Mouse (Mus musculus) MEL (cell line): ENCODE measurements around the gene Cdc42. TPM values are rescaled to one million over a fixed set of nuclear protein-coding genes. Genes with fewer than 3 reads are reported as not detected.

Experiments used
- DNase-seq: peaks from one replicate; pipeline ENCODE4 v3.0.0; 2011; ENCODE audit warnings: low read depth, low spot score
- H3K27ac ChIP-seq: 2 replicates; pipeline ENCODE4 v1.5.1; 2012; ENCODE audit warnings: low read depth, mild to moderate bottlenecking, control low read depth, low read length, moderate library complexity; ENCODE audit not compliant: control insufficient read depth
- H3K27me3 ChIP-seq, 2 experiments: fragments of 150-350 bp in 1 of 2; sonication (generic) in 1 of 2; 2 replicates each; pipeline ENCODE4 v1.6.1; 2012; ENCODE audit warnings: low read length in 2 of 2, mild to moderate bottlenecking in 2 of 2, improper control_type of control experiment in 1 of 2, moderate library complexity in 1 of 2; ENCODE audit not compliant: insufficient read depth in 2 of 2, control insufficient read depth in 1 of 2
- H3K36me3 ChIP-seq, 2 experiments: 2 replicates each; pipeline ENCODE4 v1.6.1; 2012 to 2014; ENCODE audit warnings: low read length in 2 of 2, improper control_type of control experiment in 1 of 2, inconsistent platforms in 1 of 2, mild to moderate bottlenecking in 1 of 2; ENCODE audit not compliant: insufficient read depth in 2 of 2, control insufficient read depth in 1 of 2
- H3K4me1 ChIP-seq, 2 experiments: fragments of 150-350 bp in 1 of 2; sonication (generic) in 1 of 2; 2 replicates each; pipeline ENCODE4 v1.6.1; 2012; ENCODE audit warnings: low read length in 2 of 2, improper control_type of control experiment in 1 of 2, mild to moderate bottlenecking in 1 of 2; ENCODE audit not compliant: insufficient read depth in 2 of 2, control insufficient read depth in 1 of 2
- H3K4me3 ChIP-seq, 2 experiments: fragments of 150-350 bp in 1 of 2; sonication (generic) in 1 of 2; 2 replicates each; pipeline ENCODE4 v1.5.1; 2012; ENCODE audit warnings: low read depth in 2 of 2, low read length in 2 of 2, mild to moderate bottlenecking in 2 of 2, moderate library complexity in 2 of 2, control low read depth in 1 of 2, improper control_type of control experiment in 1 of 2; ENCODE audit not compliant: control insufficient read depth in 1 of 2, insufficient read depth in 1 of 2
- H3K79me2 ChIP-seq: 2 replicates; pipeline ENCODE4 v1.6.1; 2012; ENCODE audit warnings: mild to moderate bottlenecking, low read length, moderate library complexity; ENCODE audit not compliant: control insufficient read depth, poor library complexity, insufficient read depth
- H3K9ac ChIP-seq: 2 replicates; pipeline ENCODE4 v1.6.1; 2012; ENCODE audit warnings: low read depth, mild to moderate bottlenecking, control low read depth, low read length, moderate library complexity; ENCODE audit not compliant: control insufficient read depth, poor library complexity, severe bottlenecking
- H3K9me3 ChIP-seq: fragments of 150-350 bp; sonication (generic); replicated peaks from 2 replicates; pipeline ENCODE4 v1.6.1; 2012; ENCODE audit warnings: mild to moderate bottlenecking, low read length, improper control_type of control experiment, moderate library complexity; ENCODE audit not compliant: insufficient read depth
- BHLHE40 ChIP-seq: IDR thresholded peaks from 2 replicates; pipeline ENCODE4 v1.6.1; 2012; ENCODE audit warnings: low read depth, mild to moderate bottlenecking, inconsistent platforms, low read length, improper control_type of control experiment, borderline replicate concordance
- CHD1 ChIP-seq: IDR thresholded peaks from 2 replicates; pipeline ENCODE4 v1.6.1; 2012; ENCODE audit warnings: low read depth, mild to moderate bottlenecking, inconsistent platforms, low read length, improper control_type of control experiment
- CHD2 ChIP-seq: IDR thresholded peaks from 2 replicates; pipeline ENCODE4 v1.6.1; 2011; ENCODE audit warnings: low read length, improper control_type of control experiment
- CTCF ChIP-seq, 3 experiments: IDR thresholded peaks in 2 of 3; conservative IDR thresholded peaks in 1 of 3; 2 replicates each; pipeline ENCODE4 v1.5.1; 2011 to 2012; ENCODE audit warnings: low read length in 3 of 3, low read depth in 2 of 3, mild to moderate bottlenecking in 2 of 3, improper control_type of control experiment in 1 of 3, inconsistent platforms in 1 of 3, mixed read lengths in 1 of 3, moderate library complexity in 1 of 3; ENCODE audit not compliant: control insufficient read depth in 1 of 3, insufficient read depth in 1 of 3, poor library complexity in 1 of 3, severe bottlenecking in 1 of 3
- ELF1 ChIP-seq: IDR thresholded peaks from 2 replicates; pipeline ENCODE4 v1.6.1; 2014; ENCODE audit warnings: low read depth, mild to moderate bottlenecking, inconsistent platforms, low read length, improper control_type of control experiment, moderate library complexity
- EP300 ChIP-seq, 2 experiments: IDR thresholded peaks; 2 replicates each; pipeline ENCODE4 v1.6.1; 2011; ENCODE audit warnings: improper control_type of control experiment in 2 of 2, low read length in 2 of 2, low read depth in 1 of 2, mild to moderate bottlenecking in 1 of 2
- ETS1 ChIP-seq: IDR thresholded peaks from 2 replicates; pipeline ENCODE4 v1.6.1; 2012; ENCODE audit warnings: low read depth, mild to moderate bottlenecking, inconsistent platforms, low read length, improper control_type of control experiment, moderate library complexity
- GATA1 ChIP-seq: IDR thresholded peaks from 2 replicates; pipeline ENCODE4 v1.6.1; 2011; ENCODE audit warnings: low read depth, low read length, improper control_type of control experiment
- MAX ChIP-seq: IDR thresholded peaks from 2 replicates; pipeline ENCODE4 v1.6.1; 2011; ENCODE audit warnings: low read length, improper control_type of control experiment
- MEF2A ChIP-seq: IDR thresholded peaks from 2 replicates; pipeline ENCODE4 v1.6.1; 2014; ENCODE audit warnings: low read depth, mild to moderate bottlenecking, inconsistent platforms, low read length, improper control_type of control experiment; ENCODE audit not compliant: poor library complexity, insufficient replicate concordance, severe bottlenecking; ENCODE audit errors: extremely low read depth
- MYB ChIP-seq: IDR thresholded peaks from 2 replicates; pipeline ENCODE4 v1.6.1; 2011; ENCODE audit warnings: mild to moderate bottlenecking, low read depth, low read length, improper control_type of control experiment
- NELFE ChIP-seq: IDR thresholded peaks from 2 replicates; pipeline ENCODE4 v1.6.1; 2011; ENCODE audit warnings: low read depth, low read length, improper control_type of control experiment
- NRF1 ChIP-seq: IDR thresholded peaks from 2 replicates; pipeline ENCODE4 v1.6.1; 2014; ENCODE audit warnings: low read depth, mild to moderate bottlenecking, inconsistent platforms, low read length, improper control_type of control experiment, moderate library complexity; ENCODE audit not compliant: poor library complexity, insufficient read depth, severe bottlenecking
- POLR2A ChIP-seq, 2 experiments: IDR thresholded peaks; 2 replicates each; pipeline ENCODE4 v1.6.1; 2011 to 2012; ENCODE audit warnings: low read length in 2 of 2, mild to moderate bottlenecking in 2 of 2, control low read depth in 1 of 2, improper control_type of control experiment in 1 of 2, low read depth in 1 of 2, moderate library complexity in 1 of 2; ENCODE audit not compliant: control insufficient read depth in 1 of 2, insufficient read depth in 1 of 2, poor library complexity in 1 of 2
- POLR2AphosphoS2 ChIP-seq: IDR thresholded peaks from 2 replicates; pipeline ENCODE4 v1.6.1; 2011; ENCODE audit warnings: low read length, improper control_type of control experiment
- RAD21 ChIP-seq: IDR thresholded peaks from 2 replicates; pipeline ENCODE4 v1.6.1; 2011; ENCODE audit warnings: mild to moderate bottlenecking, low read depth, low read length, improper control_type of control experiment
- TAL1 ChIP-seq: IDR thresholded peaks from 2 replicates; pipeline ENCODE4 v1.6.1; 2012; ENCODE audit warnings: mild to moderate bottlenecking, inconsistent platforms, low read length, moderate library complexity, mixed read lengths
- TBP ChIP-seq: IDR thresholded peaks from 2 replicates; pipeline ENCODE4 v1.8.0; 2011; ENCODE audit warnings: low read depth, low read length, improper control_type of control experiment
- USF1 ChIP-seq: IDR thresholded peaks from 2 replicates; pipeline ENCODE4 v1.6.1; 2014; ENCODE audit warnings: low read depth, mild to moderate bottlenecking, inconsistent platforms, low read length, improper control_type of control experiment, moderate library complexity
- USF2 ChIP-seq, 2 experiments: IDR thresholded peaks; 2 replicates each; pipeline ENCODE4 v1.6.1; 2011 to 2012; ENCODE audit warnings: improper control_type of control experiment in 2 of 2, low read length in 2 of 2, borderline replicate concordance in 1 of 2, inconsistent platforms in 1 of 2, low read depth in 1 of 2, mild to moderate bottlenecking in 1 of 2; ENCODE audit not compliant: insufficient read depth in 1 of 2
- ZC3H11A ChIP-seq: IDR thresholded peaks from 2 replicates; pipeline ENCODE4 v1.6.1; 2012; ENCODE audit warnings: low read depth, mild to moderate bottlenecking, inconsistent platforms, low read length, improper control_type of control experiment
- ZMIZ1 ChIP-seq: IDR thresholded peaks from 2 replicates; pipeline ENCODE4 v1.6.1; 2012; ENCODE audit warnings: low read depth, mild to moderate bottlenecking, inconsistent platforms, low read length, improper control_type of control experiment, moderate library complexity
- ZNF384 ChIP-seq: IDR thresholded peaks from 2 replicates; pipeline ENCODE4 v1.6.1; 2012; ENCODE audit warnings: low read depth, mild to moderate bottlenecking, inconsistent platforms, low read length, improper control_type of control experiment
- polyA plus RNA-seq, 2 experiments: library from polyadenylated mRNA; stranded (reverse) in 1 of 2; unstranded in 1 of 2; fragments of >175 nt in 1 of 2; fragments of >200 nt in 1 of 2; gene quantifications; 2 replicates each; pipeline versions ENCODE4 v1.2.1 to v1.2.4; 2012; ENCODE audit warnings: low replicate concordance in 2 of 2, low read depth in 1 of 2; ENCODE audit not compliant: insufficient read length in 2 of 2, insufficient read depth in 1 of 2, missing spikeins in 1 of 2
- total RNA-seq: library from RNA; depleted of rRNA; stranded (reverse); fragments of 300-350 nt; gene quantifications from 2 replicates; pipeline ENCODE4 v1.2.3, GENCODE M21; 2012

The Cdc42 gene
- total and polyA plus RNA-seq, 3 experiments: 117 to 203 (median 174) TPM

- H3K4me3 ChIP-seq: no peak overlapping the region
- no peaks in the 10 kb centered on the region for H3K27me3 ChIP-seq
- no peaks in the 10 kb centered on the region for H3K4me1 ChIP-seq
- H3K36me3 ChIP-seq: no peaks in the 10 kb centered on the region
- no peak overlapping the region for H3K27ac ChIP-seq
- no peaks in the 10 kb centered on the region for H3K9me3 ChIP-seq
- DNase-seq: no peak
- H3K9ac ChIP-seq: no peak overlapping the region
- H3K79me2 ChIP-seq: no peaks in the 10 kb centered on the region
- TF ChIP-seq EP300 (IDR thresholded peaks at IDR 0.05; ENCODE audit: low read depth in 1 of 2, low read length in 2 of 2): no peak
- TF ChIP-seq MYB: no peak
- TF ChIP-seq ZC3H11A: no peak
- TF ChIP-seq CHD2: no peak
- no peak for TF ChIP-seq USF1
- no peak for TF ChIP-seq GATA1
- TF ChIP-seq ETS1: no peak
- TF ChIP-seq NELFE: no peak
- TF ChIP-seq MEF2A: no peak
- no peak for TF ChIP-seq CTCF (IDR thresholded peaks at IDR 0.05 in 2 of 3, conservative IDR thresholded peaks at IDR 0.05 in 1 of 3; ENCODE audit: control insufficient read depth in 1 of 3, insufficient read depth in 1 of 3, low read depth in 2 of 3, low read length in 3 of 3, poor library complexity in 1 of 3, severe bottlenecking in 1 of 3)
- TF ChIP-seq BHLHE40: no peak
- no peak for TF ChIP-seq TBP
- no peak for TF ChIP-seq TAL1
- no peak for TF ChIP-seq NRF1
Observed at GRCm38 (mm10) chr4:137290250-137290649, 67.3 kb downstream of the Cdc42 start.

- no peak overlapping the region for H3K4me3 ChIP-seq
- no peaks in the 10 kb centered on the region for H3K27me3 ChIP-seq
- no peaks in the 10 kb centered on the region for H3K9me3 ChIP-seq
- no peak overlapping the region for H3K9ac ChIP-seq
- no peaks in the 10 kb centered on the region for H3K4me1 ChIP-seq
- TF ChIP-seq ZMIZ1 (no peak), CHD2 (no peak), TBP (no peak), USF1 (no peak), GATA1 (no peak), NELFE (no peak), ELF1 (no peak), POLR2A (IDR thresholded peaks at IDR 0.05; ENCODE audit: control insufficient read depth in 1 of 2, insufficient read depth in 1 of 2, low read depth in 1 of 2, low read length in 2 of 2, poor library complexity in 1 of 2) (no peak), USF2 (IDR thresholded peaks at IDR 0.05; ENCODE audit: borderline replicate concordance in 1 of 2, insufficient read depth in 1 of 2, low read depth in 1 of 2, low read length in 2 of 2) (no peak), MAX (no peak), RAD21 (no peak), NRF1 (no peak), MYB (no peak), TAL1 (no peak), ZNF384 (no peak), POLR2AphosphoS2 (no peak), CHD1 (no peak)
- H3K79me2 ChIP-seq: no peaks in the 10 kb centered on the region
- DNase-seq: no peak
- H3K36me3 ChIP-seq: no peaks in the 10 kb centered on the region
- no peak overlapping the region for H3K27ac ChIP-seq
Observed at GRCm38 (mm10) chr4:137289701-137290100, 67.8 kb downstream of the Cdc42 start.
